Mouse (Mus musculus) granulocyte monocyte progenitor cell, adult 5-6 weeks (primary cell): ENCODE measurements around the gene Mms19. TPM values are rescaled to one million over a fixed set of nuclear protein-coding genes. Genes with fewer than 3 reads are reported as not detected.

Experiments used
- ATAC-seq: replicated peaks from 2 replicates; pipeline ENCODE4 v1.8.0; 2016; ENCODE audit warnings: mild to moderate bottlenecking, moderate TSS enrichment, inconsistent platforms; ENCODE audit not compliant: poor library complexity, severe bottlenecking
- total RNA-seq, 2 experiments: library from RNA; stranded (forward) in 1 of 2; stranded (reverse) in 1 of 2; fragments of 200-712, 200-1000 nt in 1 of 2; fragments of >200 nt in 1 of 2; fragmentation: Nextera tagmentation in 1 of 2; gene quantifications; 2 replicates each; pipeline ENCODE4 v1.2.3; 2014 to 2017

The Mms19 gene
- total RNA-seq, 2 experiments from 2014 or later, result 37.4 to 59.4 TPM

DNA sequence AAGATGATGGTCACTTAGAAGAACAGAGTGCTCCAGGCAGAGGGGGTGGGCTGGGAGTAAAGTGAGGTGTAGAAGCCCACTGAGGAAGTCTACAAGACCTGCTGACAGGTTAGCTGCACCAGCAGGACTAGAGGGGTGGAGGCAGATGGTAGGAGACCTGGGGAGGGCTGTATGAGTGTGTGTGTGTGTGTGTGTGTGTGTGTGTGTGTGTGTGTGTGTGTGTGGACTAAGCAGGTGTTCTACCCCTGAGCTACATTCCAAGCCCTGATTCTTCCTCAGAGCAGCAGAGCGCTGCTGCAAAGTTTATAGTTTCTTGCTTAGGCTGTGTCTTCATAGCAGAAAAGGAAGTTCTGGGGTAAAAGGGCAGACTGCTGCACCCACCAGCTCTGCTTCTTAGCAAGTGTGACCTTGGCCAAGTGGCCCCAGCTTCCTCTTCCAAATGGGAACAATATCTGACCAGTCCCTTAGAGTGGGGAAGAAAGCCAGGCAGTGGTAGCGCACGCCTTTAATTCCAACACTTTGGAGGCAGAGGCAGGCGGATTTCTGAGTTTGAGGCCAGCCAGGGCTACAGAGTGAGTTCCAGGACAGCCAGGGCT, 18.8 kb upstream of the Mms19 start:
- ATAC-seq, result peak; percentile 72

DNA sequence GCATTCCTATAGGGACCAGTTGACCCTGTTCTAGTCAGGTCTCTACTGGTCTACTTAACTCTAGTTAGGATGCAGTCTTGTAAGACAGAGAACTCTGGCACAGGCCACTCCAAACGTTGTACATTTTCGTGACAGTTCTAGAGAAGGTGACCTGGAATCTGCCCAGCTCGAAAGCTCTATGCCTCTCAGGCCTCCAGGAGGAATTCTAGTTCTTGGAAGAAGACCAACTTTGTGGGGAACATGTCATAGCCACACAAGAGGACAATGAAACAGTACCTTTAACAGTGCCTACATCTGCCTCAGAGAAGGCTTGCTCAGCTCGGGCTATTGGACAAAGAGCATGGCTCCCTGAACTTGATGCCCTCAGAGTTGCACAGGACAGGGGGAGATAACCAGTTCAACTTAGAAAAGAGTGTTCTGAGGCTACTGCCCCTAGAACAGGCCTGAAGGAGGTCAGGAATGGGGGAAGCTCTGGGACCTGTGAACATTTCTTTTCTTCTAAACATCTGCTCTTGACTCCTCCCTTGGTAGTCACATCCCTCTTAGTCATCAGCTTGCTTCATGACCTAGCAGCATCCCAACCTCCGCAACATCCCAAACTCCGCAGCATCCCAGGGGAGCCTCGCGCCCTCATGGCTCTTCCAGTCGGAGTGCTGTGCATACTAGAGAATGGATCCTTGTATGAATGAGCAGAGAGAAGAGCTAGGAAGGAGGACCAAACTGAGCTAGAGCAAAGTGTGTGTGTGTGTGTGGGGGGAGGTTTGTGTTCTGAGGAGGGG, 18.0 kb upstream of the Mms19 start:
- no peak for ATAC-seq

DNA sequence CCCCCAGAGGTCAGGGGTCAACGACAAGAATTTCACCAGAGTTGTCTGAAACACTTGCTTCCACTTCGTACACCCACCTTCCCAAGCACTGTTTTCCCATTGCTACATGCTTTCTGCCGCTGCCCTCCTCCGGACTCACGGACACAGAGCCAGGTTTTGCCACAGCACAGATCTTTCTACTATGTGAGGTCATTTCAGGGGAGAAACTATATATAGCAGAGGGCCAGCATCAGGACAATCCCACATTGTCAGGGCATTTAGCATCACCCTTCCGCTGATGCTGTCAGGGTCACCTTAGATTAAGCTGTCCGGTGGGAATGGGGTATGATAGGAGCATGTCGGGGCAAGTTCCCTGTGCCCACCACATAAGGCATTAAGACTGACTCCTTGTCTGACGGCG, 16.1 kb upstream of the Mms19 start:
- ATAC-seq, result no peak

DNA sequence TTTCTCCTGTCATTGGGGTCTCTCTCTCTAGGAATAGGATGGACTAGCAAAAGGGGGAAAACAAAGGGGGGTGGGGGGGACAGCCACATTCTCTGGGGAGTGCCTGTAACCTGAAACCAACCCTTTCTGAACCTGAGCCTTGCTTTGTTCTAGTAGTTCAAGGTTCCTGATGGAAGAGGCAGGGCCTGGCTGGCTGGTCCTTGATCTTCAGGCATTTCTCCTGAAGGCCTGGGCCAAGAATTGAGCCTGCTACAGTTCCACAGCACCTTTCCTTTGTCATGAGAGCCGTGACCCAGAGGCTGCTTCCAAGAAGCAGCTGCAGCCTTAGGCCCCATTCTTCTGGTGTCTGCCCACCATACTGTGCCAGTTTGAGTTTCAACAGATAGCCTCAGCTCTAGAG, 14.5 kb upstream of the Mms19 start:
- ATAC-seq, result no peak

DNA sequence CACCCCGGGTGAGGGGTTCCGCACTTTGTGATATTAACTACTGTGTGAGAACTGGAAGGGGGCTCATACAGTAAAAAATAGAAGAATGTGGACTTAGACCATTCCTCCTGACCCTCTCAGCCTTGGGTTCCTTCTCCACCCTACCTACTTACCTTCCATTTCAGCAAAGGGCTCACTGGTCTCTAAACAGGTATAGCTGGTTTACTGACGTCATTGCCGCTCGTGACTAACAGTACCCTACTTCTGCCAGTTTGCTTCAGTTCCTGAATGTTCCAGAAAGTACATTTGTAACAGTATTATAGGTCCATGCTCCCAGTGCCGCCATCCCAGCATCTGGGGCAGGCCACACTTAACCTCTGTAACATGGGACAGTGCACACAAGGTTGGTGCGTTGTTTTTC, 13.1 kb upstream of the Mms19 start:
- ATAC-seq, result no peak

DNA sequence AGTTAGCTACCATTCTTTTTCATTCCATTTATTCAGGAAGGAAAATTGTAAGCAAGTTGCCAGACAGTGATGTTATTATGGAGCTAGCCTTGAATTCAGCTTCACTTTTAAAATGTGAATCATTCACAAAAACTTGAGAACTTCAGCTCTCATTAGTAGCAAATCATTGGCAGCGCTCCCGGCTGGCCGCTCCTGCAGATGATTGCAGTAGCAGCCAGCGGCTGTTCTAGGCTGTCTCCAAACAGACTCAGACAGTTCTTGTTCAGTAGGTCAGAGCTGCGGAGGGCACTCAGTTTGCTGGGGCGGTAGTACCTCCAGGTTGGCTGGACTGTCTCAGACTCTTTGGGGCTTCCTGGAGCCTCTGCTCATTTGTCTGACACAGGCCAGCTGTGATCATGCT, 12.5 kb upstream of the Mms19 start:
- ATAC-seq, result no peak

DNA sequence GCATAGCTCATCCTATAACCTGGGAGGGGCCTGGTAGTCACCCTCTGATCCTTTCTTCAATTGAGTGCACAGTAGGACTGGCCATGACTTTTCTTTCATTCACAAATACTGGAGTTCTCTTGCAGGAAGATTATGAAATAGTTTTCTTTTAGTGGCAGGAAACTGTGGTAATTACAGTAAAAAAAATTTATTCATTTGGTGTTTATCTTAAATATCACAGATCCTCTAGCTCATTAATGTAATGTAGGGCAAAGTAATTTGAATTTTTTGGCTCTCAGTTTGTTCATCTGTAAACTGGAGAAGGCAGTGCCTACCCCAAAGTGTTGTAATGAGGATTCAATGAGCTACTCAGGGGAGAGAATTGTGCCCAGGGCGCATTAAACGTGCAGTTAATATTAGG, 12.0 kb upstream of the Mms19 start:
- peak; percentile 47 for ATAC-seq

DNA sequence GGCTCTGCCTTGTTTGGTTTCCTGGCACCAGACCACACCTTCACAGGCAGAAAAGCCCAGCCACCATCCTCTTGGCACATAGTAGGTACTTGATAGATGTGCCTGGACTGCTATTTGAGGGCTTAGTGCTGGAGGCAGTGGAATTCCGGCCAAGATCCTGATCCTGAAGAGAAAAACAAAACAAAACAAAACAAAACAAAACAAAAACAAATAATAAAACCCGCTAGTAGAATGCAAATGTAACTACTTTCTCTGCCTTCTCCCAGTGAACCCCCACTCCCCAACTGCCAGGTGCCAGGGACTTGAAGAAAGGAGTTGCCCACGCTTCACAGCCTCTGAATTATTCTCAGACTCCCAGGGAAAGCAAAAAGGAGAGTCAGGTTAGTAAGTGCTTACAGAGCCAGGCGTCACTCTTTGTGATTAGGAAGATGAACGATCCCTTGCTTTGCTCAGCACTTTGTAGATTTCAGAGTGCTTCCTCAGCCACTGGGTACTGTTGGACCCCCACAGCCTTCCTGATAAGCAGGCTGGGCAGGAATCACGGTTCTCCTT, 11.0 kb upstream of the Mms19 start:
- no peak for ATAC-seq

DNA sequence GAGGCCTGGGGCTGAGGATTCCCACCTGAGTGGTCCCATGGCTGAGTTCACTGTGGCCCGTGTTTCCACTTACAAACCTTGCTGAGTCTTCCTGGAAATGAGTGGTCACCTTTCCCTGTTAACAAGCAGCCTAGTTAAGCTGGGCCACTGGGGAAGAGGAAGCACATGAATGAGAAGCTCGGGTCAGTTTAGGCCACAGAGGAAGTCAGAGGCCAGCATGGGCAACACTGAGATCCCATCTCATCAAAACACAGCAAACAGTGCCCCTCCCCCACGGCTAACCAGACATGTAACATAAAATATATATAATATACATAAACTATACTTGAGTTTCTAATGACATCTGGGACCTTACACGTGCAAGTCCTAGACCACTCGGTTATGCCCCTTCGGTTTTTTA, 8.9 kb upstream of the Mms19 start:
- peak; percentile 55 for ATAC-seq

DNA sequence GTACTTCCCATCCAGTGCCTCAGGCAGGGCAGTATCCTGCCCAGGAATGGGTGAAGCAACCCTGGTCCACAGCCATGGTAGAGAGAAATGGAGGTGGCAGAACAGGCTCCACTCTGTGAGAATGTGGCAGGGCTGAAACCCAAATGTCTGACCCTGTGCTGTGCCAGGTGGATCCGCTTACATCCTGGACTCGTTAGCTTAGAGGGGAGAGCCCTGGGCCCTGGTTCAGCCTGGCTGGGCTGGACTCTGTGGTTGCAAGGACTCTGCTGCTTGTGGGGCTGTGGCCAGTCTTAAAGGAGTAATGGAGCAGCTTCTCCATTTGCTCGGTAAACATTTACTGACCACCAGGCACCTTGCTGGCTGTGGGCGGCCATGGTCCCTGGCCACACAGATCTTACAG, 6.2 kb upstream of the Mms19 start:
- ATAC-seq, result no peak

DNA sequence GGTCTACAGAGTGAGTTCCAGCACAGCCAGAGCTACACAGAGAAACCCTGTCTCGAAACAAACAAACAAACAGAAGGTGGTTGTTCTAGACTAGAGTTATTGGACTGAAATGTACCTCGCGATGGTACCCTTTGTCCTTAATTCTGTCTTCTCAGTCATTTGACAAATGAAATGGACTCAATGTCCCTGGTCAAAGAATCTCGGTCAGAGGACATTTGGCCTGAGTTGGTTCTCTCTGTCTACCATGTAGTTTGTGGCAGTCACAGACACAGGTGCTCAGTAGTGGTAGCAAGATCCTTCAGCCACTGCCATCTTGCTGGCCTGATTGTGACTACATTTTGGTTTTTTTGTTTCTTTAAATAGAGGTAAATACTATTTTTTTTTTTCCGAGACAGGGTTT, 5.0 kb upstream of the Mms19 start:
- ATAC-seq, result no peak

DNA sequence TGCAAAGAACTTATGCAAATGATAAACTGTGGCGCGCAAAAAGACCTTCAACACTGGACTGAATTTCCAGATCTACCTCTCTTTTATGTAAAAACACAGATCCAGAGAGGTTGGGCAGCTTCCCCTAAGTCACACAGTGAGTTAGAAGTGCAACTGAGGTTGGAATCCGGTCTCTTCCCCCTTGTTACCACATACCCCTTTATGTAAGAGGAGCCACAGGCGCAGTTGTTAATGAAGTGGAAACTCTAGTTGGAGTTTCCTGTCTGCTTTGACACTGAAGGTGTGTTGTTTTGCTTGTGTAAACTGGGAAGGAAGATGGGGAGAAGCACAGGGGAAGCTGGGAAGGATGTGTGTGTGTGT, 1.8 kb upstream of the Mms19 start:
- ATAC-seq, result peak; percentile 44

DNA sequence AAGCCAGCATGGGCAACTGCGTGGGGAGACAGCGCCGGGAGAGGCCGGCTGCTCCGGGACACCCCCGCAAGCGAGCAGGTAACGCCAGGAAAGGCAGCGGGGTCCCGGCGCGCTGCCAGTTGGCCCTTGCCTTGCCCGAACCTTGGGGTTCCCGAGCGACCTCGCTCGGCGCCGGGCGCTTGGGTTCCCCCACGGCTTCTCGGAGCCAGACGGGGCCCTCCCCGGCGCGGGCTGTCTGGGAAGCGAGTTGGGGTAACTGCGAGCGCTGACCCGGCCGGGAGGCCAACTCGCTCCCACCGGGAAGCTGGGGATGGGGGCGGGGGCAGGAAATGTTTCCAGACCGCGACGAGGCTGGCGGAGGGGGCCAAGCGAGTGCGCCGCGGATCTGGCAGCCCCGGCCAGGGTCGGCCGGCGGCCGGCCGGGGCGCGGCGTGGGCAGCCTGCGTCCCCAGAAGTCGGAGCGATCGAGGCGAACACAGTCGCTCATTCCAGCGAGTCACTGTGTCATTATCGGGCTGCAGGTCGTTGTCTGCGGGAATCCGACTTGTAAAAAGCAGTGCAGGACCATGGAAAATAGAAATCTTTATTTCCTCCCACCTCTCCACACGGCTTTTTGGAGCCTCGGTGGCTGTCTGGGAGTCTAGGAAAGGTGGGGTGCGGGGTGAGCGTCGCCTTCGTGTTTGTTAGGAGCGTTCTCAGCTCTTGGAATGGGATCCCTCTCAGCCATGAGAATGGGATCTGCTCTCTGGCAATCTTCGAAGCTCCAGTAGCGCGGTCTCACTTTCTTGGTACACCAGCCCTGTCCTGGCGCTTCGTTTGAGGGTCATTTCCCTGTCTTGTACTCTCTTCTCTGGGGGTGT, 1.2 kb upstream of the Mms19 start:
- ATAC-seq, result 0 out of 2 replicates have a peak, but pooled peaks have one; percentile 0

DNA sequence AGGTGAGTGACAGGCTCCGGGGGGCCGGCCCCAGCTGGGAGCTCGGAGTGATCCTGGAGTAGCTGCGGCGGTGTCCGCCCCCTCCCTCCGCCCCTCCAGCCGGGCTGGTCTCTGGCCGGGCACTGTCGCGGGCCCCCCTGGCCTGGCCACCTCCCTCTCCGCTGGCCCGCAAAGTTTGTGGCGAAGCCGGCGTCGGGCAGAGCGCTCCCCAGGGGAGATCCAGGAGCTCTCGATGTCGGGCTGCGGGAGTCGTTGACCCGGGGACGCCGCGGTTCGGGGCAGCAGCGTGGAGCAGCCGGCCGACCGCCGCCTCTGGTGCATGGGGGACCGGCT, 604 bp upstream of the Mms19 start, which contains the start of gene Ubtd1:
Ubtd1 (plus strand) TSS at position 169 of the 333 bp plus-strand sequence.
- no peak for ATAC-seq

DNA sequence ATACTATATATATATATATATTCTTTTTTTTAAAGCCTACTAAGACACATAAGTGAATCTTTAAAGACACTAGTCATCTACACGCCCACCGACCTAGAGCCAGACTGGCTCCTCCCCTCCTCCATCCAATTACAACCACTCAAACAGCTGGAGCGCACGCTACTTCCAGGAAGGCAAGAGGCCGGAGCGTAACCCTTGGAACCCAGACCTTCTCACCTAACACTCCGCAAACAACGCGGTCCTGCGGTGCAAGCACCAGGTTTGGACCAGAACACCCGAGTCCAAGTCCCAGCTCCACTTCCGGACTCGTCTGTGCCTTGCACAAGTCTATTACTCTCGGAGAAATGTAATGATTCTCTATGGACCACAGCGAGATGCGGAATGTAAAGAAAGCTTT, 537 bp downstream of the Mms19 start:
- ATAC-seq, result peak; percentile 14; the same call in 1 of the 2 replicates

DNA sequence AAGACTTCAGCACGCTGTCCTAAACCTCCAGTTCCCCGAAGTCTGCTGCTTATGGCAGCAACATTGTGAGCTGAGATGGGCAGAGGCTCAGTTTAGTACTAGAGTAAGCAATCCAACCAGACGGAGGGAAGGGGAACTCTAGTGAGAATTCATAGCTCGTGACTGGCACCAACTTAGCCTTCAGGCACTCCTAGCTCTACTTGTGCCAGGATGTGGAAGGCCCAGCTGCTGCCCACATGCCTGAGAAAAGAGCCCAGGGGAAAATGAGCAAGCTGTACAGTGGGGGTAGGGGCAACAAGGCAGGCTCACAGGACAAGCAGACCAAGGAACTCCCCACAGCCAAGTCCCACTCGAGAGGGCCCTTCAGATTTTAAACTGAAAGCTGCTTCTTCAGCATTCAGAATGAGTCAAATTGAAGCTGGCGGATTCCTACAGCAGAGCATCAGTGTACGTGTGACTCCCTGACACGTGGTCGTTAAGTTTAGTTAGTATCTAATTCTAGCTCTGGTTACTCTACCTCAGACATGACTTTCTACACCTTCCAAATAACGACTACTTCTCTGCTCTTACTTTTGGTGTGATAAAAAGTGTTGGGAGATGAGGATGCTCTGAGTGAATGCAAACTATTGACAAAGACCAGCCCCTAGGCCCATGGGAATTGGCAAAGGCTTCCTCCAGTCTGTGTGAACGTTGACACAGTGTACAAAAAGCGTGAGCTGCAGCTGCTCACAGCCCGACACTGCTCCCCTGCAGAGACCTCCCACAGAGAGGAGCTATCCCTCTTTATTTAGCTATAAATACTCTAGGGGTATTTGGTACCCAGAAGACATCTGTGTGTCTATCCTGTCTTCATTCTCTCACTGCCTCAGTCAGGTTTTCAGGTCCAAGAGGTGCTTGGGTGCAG, 6.8 kb downstream of the Mms19 start:
- no peak for ATAC-seq

DNA sequence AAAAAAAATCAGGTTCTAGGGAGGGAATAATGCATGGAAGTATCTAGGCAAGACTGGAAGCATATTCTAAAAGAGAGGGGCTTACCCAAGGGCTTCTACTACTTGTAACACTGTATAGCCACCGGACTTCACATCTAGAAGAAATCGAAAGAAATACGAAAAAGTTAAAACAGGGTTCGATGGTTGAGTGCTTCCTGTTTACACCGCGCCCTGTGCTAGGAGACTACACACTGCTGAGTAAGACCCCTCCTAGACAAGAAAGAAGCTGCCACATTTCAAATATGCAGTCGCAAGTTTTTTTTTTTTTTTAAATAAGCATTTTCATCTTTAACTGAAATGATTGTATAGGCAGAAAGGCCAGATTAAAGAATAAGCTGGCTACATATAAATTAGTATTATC, 11.3 kb downstream of the Mms19 start:
- ATAC-seq, result no peak

DNA sequence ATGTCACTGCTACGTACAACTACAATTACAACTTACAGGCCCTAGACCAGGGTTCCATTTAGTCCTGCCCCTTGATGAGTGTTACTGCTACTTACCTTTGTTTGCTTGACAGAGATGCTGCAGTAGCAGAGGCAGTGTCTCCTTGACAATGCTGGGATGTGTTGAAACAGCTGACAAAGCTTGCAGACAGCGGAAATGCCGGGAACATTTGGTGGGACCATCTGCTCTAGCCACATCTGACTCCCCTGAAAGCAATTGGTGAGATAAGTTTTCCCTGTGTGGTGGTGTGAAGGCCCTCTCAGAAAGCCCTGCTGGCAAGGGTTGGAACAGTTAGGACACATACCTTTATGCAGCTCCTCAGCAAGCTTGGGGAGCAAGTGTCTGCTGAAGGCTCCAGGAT, 27.4 kb downstream of the Mms19 start:
- no peak for ATAC-seq

DNA sequence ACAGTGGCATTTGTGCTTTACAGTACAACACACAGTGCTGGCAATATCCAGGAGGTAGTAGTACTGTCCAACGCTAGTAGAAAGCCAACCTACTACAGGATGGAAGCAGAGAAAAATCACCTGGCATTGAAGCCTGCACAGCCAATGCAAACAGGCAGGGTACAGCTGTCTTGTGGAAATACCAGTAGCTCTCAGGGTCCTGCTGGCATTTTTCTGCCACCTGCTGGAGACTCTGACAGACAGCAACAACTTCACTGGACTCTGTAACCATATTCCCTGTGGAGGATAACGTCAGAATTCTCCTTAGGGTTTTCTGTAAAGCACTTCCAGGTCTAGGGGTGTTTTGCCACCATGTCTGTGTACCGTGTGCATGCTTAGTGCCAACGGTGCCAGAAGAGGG, 28.7 kb downstream of the Mms19 start:
- no peak for ATAC-seq

DNA sequence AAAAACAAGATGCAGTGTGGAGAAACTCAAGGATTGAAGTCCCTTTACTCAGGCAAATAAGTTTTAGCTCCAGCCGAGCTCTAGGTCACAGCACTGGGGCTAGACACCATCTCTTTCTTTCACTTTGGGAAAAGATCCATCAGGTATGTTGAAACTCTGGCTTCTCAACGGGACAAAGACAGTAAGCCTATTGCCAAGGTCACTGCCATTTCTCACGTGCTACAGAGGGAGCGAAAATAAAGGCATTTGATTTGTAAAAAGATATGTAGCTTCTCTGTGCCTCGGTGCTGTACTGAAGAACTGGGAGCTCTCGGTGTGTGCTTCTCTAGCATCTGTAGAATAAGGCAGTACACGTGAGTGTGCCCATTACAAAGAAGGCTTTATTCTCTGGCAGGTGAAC, 37.1 kb downstream of the Mms19 start:
- ATAC-seq, result no peak
